Mouse (Mus musculus): Measurements from ENCODE around the gene Cmtm7. TPM values are rescaled to one million over a fixed set of nuclear protein-coding genes. Genes with fewer than 3 reads are reported as not detected.

Gene Cmtm7
- 100 to 1,000 TPM; 115 to 194 TPM for polyA plus RNA-seq (2017; shearing (Covaris generic))

DNA sequence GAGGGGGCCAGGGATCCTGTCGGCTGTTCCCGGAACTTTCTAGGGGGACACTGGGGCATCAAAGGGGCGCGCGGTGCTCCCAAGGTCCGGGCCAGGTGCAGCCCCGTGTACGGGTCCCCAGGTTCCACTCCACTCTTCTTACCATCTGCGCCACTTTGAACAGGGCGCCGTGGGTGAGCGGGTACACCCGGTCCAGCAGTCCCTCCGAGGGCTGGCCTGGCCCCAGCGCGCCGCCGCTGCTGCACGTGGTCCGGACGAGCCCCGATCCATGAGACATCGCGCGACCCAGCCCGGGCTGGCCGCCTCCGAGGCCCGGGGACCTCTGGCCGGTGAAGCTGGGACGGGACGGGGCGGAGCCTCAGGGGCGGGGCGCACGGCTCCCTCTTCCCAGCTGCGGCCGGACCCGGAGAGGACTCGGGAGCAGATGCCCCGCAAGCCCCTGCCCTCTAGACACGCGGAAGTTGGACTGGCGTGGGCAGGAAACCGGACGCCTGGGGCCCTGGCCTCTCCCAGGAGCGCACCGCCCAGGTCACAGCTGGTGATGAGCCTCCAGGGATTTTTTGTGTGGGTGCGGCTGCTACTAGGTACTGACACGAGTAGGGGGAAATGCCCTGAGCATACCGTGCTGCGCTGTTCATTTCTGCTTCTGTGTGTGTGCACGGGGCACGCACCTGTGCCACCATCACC, at the start of gene Cmtm7:
Cmtm7 (minus strand) TSS at position 331 of the 687 bp plus-strand sequence.

GRCm38 (mm10) chr9:114731011-114731755, 50.5 kb downstream of the Cmtm7 start, which contains the start of gene Cmtm6:
TSS of gene Cmtm6 (plus strand) at chr9:114731116.

Other genes starting within 250 kb of the Cmtm7 start
- 1 to 10 TPM in 1 of 2 experiments, under 1 TPM in 1; 0.08 to 1.4 TPM for gene Trim71, start 217.5 kb downstream of the Cmtm7 start, polyA plus RNA-seq (2017; shearing (Covaris generic))
- gene Cnot10, start 141.7 kb downstream of the Cmtm7 start, polyA plus RNA-seq (2017; shearing (Covaris generic)), result 10 to 100 TPM; 54.0 to 64.9 TPM
- 10 to 100 TPM; 63.5 to 96.7 TPM for gene Dync1li1, start 93.1 kb downstream of the Cmtm7 start, polyA plus RNA-seq (2017; shearing (Covaris generic))
- gene Cmtm6, start 50.7 kb downstream of the Cmtm7 start, polyA plus RNA-seq (2017; shearing (Covaris generic)), result 100 to 1,000 TPM; 163 to 215 TPM
- gene Cmtm8, start 62.3 kb upstream of the Cmtm7 start, polyA plus RNA-seq (2017; shearing (Covaris generic)), result 1 to 10 TPM in 1 of 2 experiments, not detected in 1; 1.3 TPM
- gene Gpd1l, start 152.1 kb upstream of the Cmtm7 start, polyA plus RNA-seq (2017; shearing (Covaris generic)), result 10 to 100 TPM; 24.2 to 44.9 TPM
- gene Osbpl10, start 196.7 kb upstream of the Cmtm7 start, polyA plus RNA-seq (2017; shearing (Covaris generic)), result under 1 TPM; 0.37 to 0.98 TPM
- gene Rps27rt, start 200.9 kb upstream of the Cmtm7 start, polyA plus RNA-seq (2017; shearing (Covaris generic)), result 1,000 to 10,000 TPM; 2,287 to 2,883 TPM

Data from inflammation-experienced regulatory T-cells (primary cell).